10 mouse cellular contexts compared by ENCODE assay signal in the genomic region with DNA sequence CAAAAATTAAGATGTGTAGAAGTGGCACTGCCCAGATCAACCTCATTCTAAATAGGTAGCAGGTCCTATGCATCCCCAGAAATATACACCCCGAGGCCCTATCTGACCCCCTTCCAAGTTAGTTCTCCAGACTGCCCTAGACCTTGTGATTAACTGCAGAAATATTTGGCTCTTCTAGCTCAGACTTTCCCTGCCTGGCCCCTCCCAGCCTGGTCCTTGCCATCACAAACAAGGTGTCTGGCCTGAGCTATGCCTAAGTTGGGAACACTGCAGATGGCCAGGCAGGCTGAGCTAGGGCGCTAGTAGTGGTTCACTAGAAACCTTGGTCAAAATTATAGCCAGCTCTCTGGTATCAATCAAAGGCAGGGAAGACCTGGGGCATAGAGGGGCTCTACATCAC. TPM values are rescaled to one million over a fixed set of nuclear protein-coding genes. Genes with fewer than 3 reads are reported as not detected.
DNase-seq lines count a peak whose midpoint lies in the region; ATAC-seq and TF ChIP-seq lines count a peak whose summit lies in the region.
"Had no signal": no experiment of that assay in that cellular context is flagged by ENCODE, and none has a peak within 500 bp of the region (broad histone marks: within the 10 kb centered on the region; RNA-seq: fewer than 3 reads in every experiment).

No protein-coding gene starts in this region.

- intact Hi-C loops in gastrocnemius, adult 2 months (cut with DNase I) = no loop called here

- TF ChIP-seq CTCF in gastrocnemius, adult 2 months (IDR thresholded peaks at IDR 0.05) = no peak
- TF ChIP-seq CTCF in forebrain, postnatal 0 days (IDR thresholded peaks at IDR 0.05; ENCODE audit: low read depth) = no peak

- no peak overlapping the region for H3K4me3 ChIP-seq in gastrocnemius, adult 2 months
- no peak overlapping the region for H3K4me3 ChIP-seq in forebrain, postnatal 0 days (ENCODE audit: low read depth, low read length)
- H3K4me3 ChIP-seq in hindbrain, embryonic 16.5 days (ENCODE audit: low read length) = no peak overlapping the region
- H3K4me3 ChIP-seq: myocyte had no signal

- 89% methylated on average over 2 of the region's 2 CpGs for WGBS in forebrain, postnatal 0 days
- WGBS in hindbrain, embryonic 16.5 days = 93% methylated on average over 2 of the region's 2 CpGs

- peak; percentile 32 for DNase-seq in gastrocnemius, adult 2 months
- no peak for DNase-seq in gastrocnemius, adult 8-10 months (ENCODE audit: low spot score in 2 of 2)
- DNase-seq in 3T3-L1 (ENCODE audit: low read depth, low spot score) = peak; percentile 73
- DNase-seq in forebrain, postnatal 0 days = no peak
- DNase-seq in left cerebral cortex, adult 9 months (ENCODE audit: low spot score in 2 of 2) = no peak
- DNase-seq in right cerebral cortex, adult 18-20 months = no peak
- DNase-seq: kidney, adult 8-10 months had no signal

- peaks cover 28% of the 10 kb centered on the region for H3K36me3 ChIP-seq in forebrain, postnatal 0 days (ENCODE audit: insufficient read depth)
- H3K36me3 ChIP-seq in hindbrain, embryonic 16.5 days (ENCODE audit: control insufficient read depth, insufficient read depth, low read length) = peaks cover 21% of the 10 kb centered on the region

- H3K27ac ChIP-seq in gastrocnemius, adult 2 months = peak overlapping the region; percentile 12
- no peak overlapping the region for H3K27ac ChIP-seq in forebrain, postnatal 0 days (ENCODE audit: low read depth, low read length)
- no peak overlapping the region for H3K27ac ChIP-seq in hindbrain, embryonic 16.5 days (ENCODE audit: low read depth, low read length)

- H3K4me1 ChIP-seq in forebrain, postnatal 0 days (ENCODE audit: insufficient read depth) = peaks cover 9% of the 10 kb centered on the region
- 0 out of 2 replicates have a peak, but pooled peaks cover 3% of the 10 kb centered on the region for H3K4me1 ChIP-seq in hindbrain, embryonic 16.5 days (ENCODE audit: control insufficient read depth, insufficient read depth, low read depth, low read length)

- no peak overlapping the region for H3K9ac ChIP-seq in forebrain, postnatal 0 days
- no peak overlapping the region for H3K9ac ChIP-seq in hindbrain, embryonic 16.5 days (ENCODE audit: low read depth, low read length)

- no peak overlapping the region for H3K4me2 ChIP-seq in forebrain, postnatal 0 days (ENCODE audit: low read depth)
- no peak overlapping the region; the same call in 1 of the 2 replicates for H3K4me2 ChIP-seq in hindbrain, embryonic 16.5 days (ENCODE audit: low read length)

- 0 out of 2 replicates have a peak, but pooled peaks have one; percentile 2 for ATAC-seq in forebrain, postnatal 0 days
- ATAC-seq in hindbrain, embryonic 16.5 days = 0 out of 2 replicates have a peak, but pooled peaks have one; percentile 5
- ATAC-seq in megakaryocyte progenitor cell, adult 5-6 weeks (replicated peaks; ENCODE audit: poor library complexity) = no peak

- no peaks in the 10 kb centered on the region for H3K27me3 ChIP-seq in forebrain, postnatal 0 days (ENCODE audit: insufficient read depth, low read length)
- no peaks in the 10 kb centered on the region for H3K27me3 ChIP-seq in hindbrain, embryonic 16.5 days (replicated peaks; ENCODE audit: control insufficient read depth, insufficient read depth, low read length)

- no peaks in the 10 kb centered on the region for H3K9me3 ChIP-seq in forebrain, postnatal 0 days (ENCODE audit: low read length)
- no peaks in the 10 kb centered on the region for H3K9me3 ChIP-seq in hindbrain, embryonic 16.5 days (ENCODE audit: control insufficient read depth, low read length)

RNA-seq across cellular contexts. Expression of gene Exoc3, which starts 41.0 kb away (rescaled TPM):
- 10 to 100 TPM; 30.7 to 35.3 TPM for total RNA-seq in gastrocnemius, adult 2 months (2021)
- 10 to 100 TPM; 27.8 to 36.4 (median 35.1) TPM for total RNA-seq in gastrocnemius, adult 8-10 months (2022)
- 87.0 and 88.5 TPM in 2 replicates for total RNA-seq in forebrain, postnatal 0 days (2014; rRNA removed)
- polyA plus RNA-seq in forebrain, postnatal 0 days (2015; fragmentation: Nextera tagmentation; extraction: Ambion mirVana) = 88.1 and 98.5 TPM in 2 replicates
- polyA plus RNA-seq in hindbrain, embryonic 16.5 days (2015; fragmentation: Nextera tagmentation; extraction: Ambion mirVana) = 117 and 118 TPM in 2 replicates
- total RNA-seq in megakaryocyte progenitor cell, adult 5-6 weeks (2015) = 19.5 and 24.5 TPM in 2 replicates
- total RNA-seq in megakaryocyte progenitor cell, adult 5-6 weeks (2017) = 27.9 and 43.2 TPM in 2 replicates

RNA-seq across cellular contexts. Expression of gene Slc9a3, which starts 46.2 kb away (rescaled TPM):
- total RNA-seq in gastrocnemius, adult 2 months (2021) = under 1 TPM; 0.08 to 0.14 TPM
- total RNA-seq in gastrocnemius, adult 8-10 months (2022) = under 1 TPM in 2 of 4 experiments, not detected in 2; 0.07 to 0.11 TPM
- total RNA-seq in forebrain, postnatal 0 days (2014; rRNA removed) = 0.15 and 0.29 TPM in 2 replicates
- polyA plus RNA-seq in forebrain, postnatal 0 days (2015; fragmentation: Nextera tagmentation; extraction: Ambion mirVana) = 0.28 and 0.40 TPM in 2 replicates
- 0.20 and 0.64 TPM in 2 replicates for polyA plus RNA-seq in hindbrain, embryonic 16.5 days (2015; fragmentation: Nextera tagmentation; extraction: Ambion mirVana)
- total RNA-seq in megakaryocyte progenitor cell, adult 5-6 weeks (2015) = not detected in 2 replicates
- total RNA-seq in megakaryocyte progenitor cell, adult 5-6 weeks (2017) = not detected in 2 replicates

Comparison
In these comparisons a context has a peak if more than half of its experiments do, and no peak if none do; other contexts are left out.
1. DNase-seq: peak in gastrocnemius, adult 2 months (single experiment) and 3T3-L1 (single experiment); none in gastrocnemius, adult 8-10 months (0 of 2), forebrain, postnatal 0 days (single experiment), left cerebral cortex, adult 9 months (0 of 2) and right cerebral cortex, adult 18-20 months (single experiment).